Mouse (Mus musculus) midbrain, embryonic 13.5 days (tissue): Measurements from ENCODE around the gene Olfr1393. TPM values are rescaled to one million over a fixed set of nuclear protein-coding genes. Genes with fewer than 3 reads are reported as not detected.

Experiments
- ATAC-seq: fragments of 200-750 bp; cut with Nextera tagmentation; 2 replicates; pipeline ENCODE4 v1.8.0; 2017; ENCODE audit warnings: mild to moderate bottlenecking, moderate TSS enrichment, moderate library complexity
- H3K27ac ChIP-seq: fragments of 300-500 bp; sonication (generic); 2 replicates; pipeline ENCODE4 v1.5.1; 2015; ENCODE audit warnings: inconsistent platforms, mild to moderate bottlenecking, moderate library complexity
- H3K27me3 ChIP-seq: fragments of 300-500 bp; sonication (generic); 2 replicates; pipeline ENCODE4 v1.6.1; 2015; ENCODE audit warnings: mild to moderate bottlenecking, inconsistent platforms
- H3K36me3 ChIP-seq: fragments of 300-500 bp; sonication (generic); 2 replicates; pipeline ENCODE4 v1.6.1; 2015; ENCODE audit warnings: mild to moderate bottlenecking, inconsistent platforms
- H3K4me1 ChIP-seq: fragments of 300-500 bp; sonication (generic); replicated peaks from 2 replicates; pipeline ENCODE4 v1.6.1; 2015; ENCODE audit warnings: inconsistent platforms
- H3K4me2 ChIP-seq: fragments of 300-500 bp; sonication (generic); replicated peaks from 2 replicates; pipeline ENCODE4 v1.6.1; 2015; ENCODE audit warnings: moderate library complexity, mild to moderate bottlenecking, inconsistent platforms
- H3K4me3 ChIP-seq: fragments of 300-500 bp; sonication (generic); replicated peaks from 2 replicates; pipeline ENCODE4 v1.5.1; 2015; ENCODE audit warnings: mild to moderate bottlenecking, inconsistent platforms
- H3K9ac ChIP-seq: fragments of 300-500 bp; sonication (generic); replicated peaks from 2 replicates; pipeline ENCODE4 v1.6.1; 2015; ENCODE audit warnings: mild to moderate bottlenecking, inconsistent platforms
- H3K9me3 ChIP-seq: fragments of 300-500 bp; sonication (generic); 2 replicates; pipeline ENCODE4 v1.6.1; 2016; ENCODE audit warnings: mild to moderate bottlenecking, inconsistent platforms
- WGBS: fragments of 180-500 bp; shearing (Covaris S2); methylation state at CpG from one replicate; pipeline ENCODE4 v1.1.7; 2015; 5-methylcytosine and 5-hydroxymethylcytosine counted together
- polyA plus RNA-seq: library from polyadenylated mRNA; unstranded; fragments of >200 nt; fragmentation: Nextera tagmentation; extraction: Ambion mirVana; gene quantifications from 2 replicates; pipeline ENCODE4 v1.2.1, GENCODE M21; 2015

Gene Olfr1393
- polyA plus RNA-seq, 1 experiment from 2014 or later, result not detected

DNA sequence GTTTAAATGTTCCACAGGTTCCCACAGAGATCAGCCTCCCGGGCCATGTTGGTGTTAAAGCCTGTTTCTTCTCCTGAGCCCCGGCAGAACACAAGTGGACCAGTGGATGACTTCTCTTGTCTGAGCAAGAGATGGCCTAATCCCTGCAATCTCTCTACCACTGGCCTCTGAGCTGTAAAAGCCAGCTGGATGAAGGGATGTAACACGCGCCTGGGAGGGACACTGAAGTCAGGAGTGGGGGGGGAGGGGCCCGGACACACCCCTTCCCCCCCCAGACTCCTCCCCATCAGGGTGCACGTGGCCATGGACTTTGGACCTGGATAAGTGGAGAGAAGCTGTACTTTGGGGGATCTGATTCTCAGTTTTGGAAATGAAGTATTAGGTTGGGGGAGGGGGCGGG lies 32.9 kb upstream of the Olfr1393 start:
- Histone ChIP-seq H3K36me3 (no peaks in the 10 kb centered on the region), H3K4me1 (peaks cover 55% of the 10 kb centered on the region), H3K27me3 (no peaks in the 10 kb centered on the region), H3K9me3 (no peaks in the 10 kb centered on the region), H3K4me2 (peak overlapping the region; percentile 65), H3K4me3 (peak overlapping the region; percentile 67), H3K9ac (peak overlapping the region; percentile 81), H3K27ac (no peak overlapping the region)
- WGBS, result 14% methylated on average over 7 of the region's 7 CpGs
- ATAC-seq, result no peak

DNA sequence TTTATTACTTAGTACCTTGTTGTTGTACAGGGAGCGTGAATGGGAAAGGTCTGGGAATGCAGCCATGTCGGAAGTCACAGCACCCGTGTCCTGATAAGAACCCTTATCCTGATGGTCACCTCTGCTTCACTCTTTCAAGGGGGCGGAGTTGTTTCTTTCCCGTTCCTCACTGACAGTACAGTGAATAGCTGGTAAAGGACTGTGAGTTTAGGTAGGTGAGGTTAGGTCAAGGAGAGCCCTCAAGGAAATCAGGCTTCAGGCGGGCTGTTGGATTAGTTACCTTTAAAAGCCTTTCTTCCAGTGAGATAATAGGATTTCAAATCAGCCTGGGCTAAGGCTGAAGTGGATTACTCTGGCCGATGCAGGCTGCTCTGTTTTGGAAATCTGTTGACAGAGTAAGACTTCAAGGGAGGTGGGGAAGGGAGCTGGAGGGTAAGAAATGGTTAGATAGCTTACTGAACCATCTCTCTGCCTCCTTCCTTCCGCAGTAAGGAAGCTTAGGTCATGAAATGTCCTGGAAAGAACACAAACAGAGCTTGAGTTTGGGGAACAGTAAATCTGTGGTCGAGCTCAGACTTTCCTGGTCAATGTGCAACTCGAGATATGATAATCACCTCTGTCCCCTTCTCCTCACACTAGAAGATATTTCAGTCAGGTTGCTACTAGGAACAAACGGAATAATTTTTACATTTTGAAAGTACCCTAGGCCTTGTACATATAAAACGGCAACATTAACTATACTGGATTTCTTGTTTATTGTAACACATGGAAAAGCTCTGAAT lies 32.3 kb upstream of the Olfr1393 start:
- peak overlapping the region; percentile 81; the same call in 1 of the 2 replicates for H3K9ac ChIP-seq
- H3K27ac ChIP-seq, result no peak overlapping the region
- no peaks in the 10 kb centered on the region for H3K36me3 ChIP-seq
- no peak overlapping the region; the same call in 1 of the 2 replicates for H3K4me3 ChIP-seq
- H3K4me1 ChIP-seq, result peaks cover 61% of the 10 kb centered on the region
- no peaks in the 10 kb centered on the region for H3K9me3 ChIP-seq
- ATAC-seq, result no peak
- no peaks in the 10 kb centered on the region for H3K27me3 ChIP-seq
- peak overlapping the region; percentile 65 for H3K4me2 ChIP-seq
- WGBS, result 28% methylated on average over 12 of the region's 12 CpGs

DNA sequence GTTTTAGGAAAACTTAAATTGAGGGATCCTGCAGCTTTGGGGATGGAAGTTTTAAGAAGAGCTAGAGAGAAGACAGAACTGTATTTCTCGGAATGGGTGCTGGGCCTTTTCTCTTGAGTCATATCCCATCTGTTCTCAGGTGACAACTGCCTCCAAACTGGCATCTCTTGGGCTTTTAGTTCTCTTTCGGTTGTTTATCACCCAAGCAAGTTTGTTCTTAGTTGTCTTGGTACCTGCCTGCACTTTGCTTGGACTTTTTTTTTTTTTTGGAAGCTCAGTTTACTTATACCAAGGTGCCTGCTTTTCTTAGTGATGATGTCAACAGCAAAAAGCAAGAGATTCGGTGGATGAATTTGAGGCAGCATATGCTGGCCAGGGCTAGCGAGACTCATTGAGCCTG lies 31.6 kb upstream of the Olfr1393 start:
- 88% methylated on average over 4 of the region's 4 CpGs for WGBS
- H3K27me3 ChIP-seq, result no peaks in the 10 kb centered on the region
- H3K4me3 ChIP-seq, result no peak overlapping the region
- H3K9ac ChIP-seq, result 0 out of 2 replicates have a peak overlapping the region, but pooled peaks have one; percentile 23
- no peaks in the 10 kb centered on the region for H3K36me3 ChIP-seq
- no peaks in the 10 kb centered on the region for H3K9me3 ChIP-seq
- ATAC-seq, result no peak
- H3K4me2 ChIP-seq, result no peak overlapping the region
- peaks cover 68% of the 10 kb centered on the region for H3K4me1 ChIP-seq
- H3K27ac ChIP-seq, result no peak overlapping the region

DNA sequence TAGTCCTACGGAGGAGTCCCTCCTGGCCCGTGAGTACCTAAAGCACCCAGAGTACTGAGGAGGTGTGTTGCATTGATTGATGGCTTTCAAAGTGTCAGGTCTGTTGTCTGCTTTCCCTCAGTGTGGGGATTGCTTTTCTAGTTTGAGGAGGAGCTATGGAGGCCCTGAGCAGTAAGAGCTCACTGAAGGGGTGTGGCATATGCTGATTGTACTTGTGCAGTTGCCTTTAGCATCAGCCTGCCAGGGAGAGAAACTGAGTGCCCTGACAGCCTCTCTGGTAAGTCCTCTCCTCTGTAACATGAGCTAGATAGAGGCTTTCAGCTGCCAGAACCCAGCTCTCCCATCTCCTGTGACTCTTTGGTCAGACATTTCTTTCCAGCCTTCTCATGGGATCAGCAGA lies 30.8 kb upstream of the Olfr1393 start:
- peaks cover 73% of the 10 kb centered on the region for H3K4me1 ChIP-seq
- H3K9me3 ChIP-seq, result no peaks in the 10 kb centered on the region
- 83% methylated on average over 2 of the region's 2 CpGs for WGBS
- no peak for ATAC-seq
- H3K4me2 ChIP-seq, result no peak overlapping the region
- H3K27me3 ChIP-seq, result no peaks in the 10 kb centered on the region
- H3K9ac ChIP-seq, result 0 out of 2 replicates have a peak overlapping the region, but pooled peaks have one; percentile 23
- H3K4me3 ChIP-seq, result no peak overlapping the region
- no peaks in the 10 kb centered on the region for H3K36me3 ChIP-seq
- no peak overlapping the region for H3K27ac ChIP-seq

GRCm38 (mm10) chr11:49248226-49248973 lies 29.7 kb upstream of the Olfr1393 start:
- ATAC-seq, result no peak
- peaks cover 67% of the 10 kb centered on the region for H3K4me1 ChIP-seq

GRCm38 (mm10) chr11:49248974-49249700 lies 29.0 kb upstream of the Olfr1393 start:
- Histone ChIP-seq H3K9me3 (no peaks in the 10 kb centered on the region), H3K4me2 (no peak overlapping the region), H3K27ac (no peak overlapping the region), H3K36me3 (peaks cover 7% of the 10 kb centered on the region), H3K27me3 (no peaks in the 10 kb centered on the region), H3K4me3 (no peak overlapping the region), H3K9ac (no peak overlapping the region), H3K4me1 (peaks cover 66% of the 10 kb centered on the region)
- WGBS, result 58% methylated on average over 6 of the region's 6 CpGs
- no peak for ATAC-seq

More at GRCm38 (mm10) chr11:49248226-49248973, 29.7 kb upstream of the Olfr1393 start:
- H3K4me3 ChIP-seq, result no peak overlapping the region
- no peak overlapping the region for H3K27ac ChIP-seq
- no peak overlapping the region for H3K4me2 ChIP-seq
- H3K9ac ChIP-seq, result no peak overlapping the region
- H3K36me3 ChIP-seq, result no peaks in the 10 kb centered on the region
- H3K9me3 ChIP-seq, result no peaks in the 10 kb centered on the region
- whole genome bisulfite sequencing, result 59% methylated on average over 6 of the region's 6 CpGs
- no peaks in the 10 kb centered on the region for H3K27me3 ChIP-seq

DNA sequence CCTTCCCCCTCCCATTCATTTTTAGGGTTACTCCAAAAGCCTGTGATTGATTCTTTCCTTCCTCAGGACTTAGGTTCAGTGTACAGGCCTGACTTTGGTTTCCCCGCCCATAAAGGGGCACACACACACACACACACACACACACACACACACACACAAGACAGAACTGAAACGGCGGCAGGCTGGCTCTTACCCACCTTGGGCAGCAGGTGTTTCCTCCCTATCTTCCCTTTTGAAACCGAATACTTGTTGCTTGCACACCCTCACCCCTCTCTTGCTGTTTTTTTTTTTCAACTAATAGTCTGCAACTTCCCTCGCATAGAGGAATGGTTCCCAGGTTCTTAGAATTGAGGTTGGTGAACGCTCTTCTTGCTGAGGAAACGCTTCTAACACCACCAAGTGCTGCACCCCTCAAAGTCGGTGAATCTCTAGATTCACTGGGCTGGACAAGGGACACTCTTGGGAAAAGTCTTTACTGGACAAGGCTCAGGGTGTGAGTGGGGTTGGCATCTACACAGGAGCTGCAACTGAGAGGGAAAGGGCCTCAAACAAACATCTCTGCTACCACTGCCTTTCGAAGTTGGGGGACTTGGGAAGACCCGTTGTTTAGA lies 28.2 kb upstream of the Olfr1393 start:
- peak overlapping the region; percentile 85 for H3K4me2 ChIP-seq
- no peaks in the 10 kb centered on the region for H3K27me3 ChIP-seq
- H3K4me1 ChIP-seq, result peaks cover 61% of the 10 kb centered on the region
- H3K4me3 ChIP-seq, result peak overlapping the region; percentile 59
- peak overlapping the region; percentile 62 for H3K27ac ChIP-seq
- ATAC-seq, result no peak
- 29% methylated on average over 10 of the region's 10 CpGs for WGBS
- H3K9me3 ChIP-seq, result no peaks in the 10 kb centered on the region
- peak overlapping the region; percentile 84 for H3K9ac ChIP-seq
- H3K36me3 ChIP-seq, result peaks cover 14% of the 10 kb centered on the region

DNA sequence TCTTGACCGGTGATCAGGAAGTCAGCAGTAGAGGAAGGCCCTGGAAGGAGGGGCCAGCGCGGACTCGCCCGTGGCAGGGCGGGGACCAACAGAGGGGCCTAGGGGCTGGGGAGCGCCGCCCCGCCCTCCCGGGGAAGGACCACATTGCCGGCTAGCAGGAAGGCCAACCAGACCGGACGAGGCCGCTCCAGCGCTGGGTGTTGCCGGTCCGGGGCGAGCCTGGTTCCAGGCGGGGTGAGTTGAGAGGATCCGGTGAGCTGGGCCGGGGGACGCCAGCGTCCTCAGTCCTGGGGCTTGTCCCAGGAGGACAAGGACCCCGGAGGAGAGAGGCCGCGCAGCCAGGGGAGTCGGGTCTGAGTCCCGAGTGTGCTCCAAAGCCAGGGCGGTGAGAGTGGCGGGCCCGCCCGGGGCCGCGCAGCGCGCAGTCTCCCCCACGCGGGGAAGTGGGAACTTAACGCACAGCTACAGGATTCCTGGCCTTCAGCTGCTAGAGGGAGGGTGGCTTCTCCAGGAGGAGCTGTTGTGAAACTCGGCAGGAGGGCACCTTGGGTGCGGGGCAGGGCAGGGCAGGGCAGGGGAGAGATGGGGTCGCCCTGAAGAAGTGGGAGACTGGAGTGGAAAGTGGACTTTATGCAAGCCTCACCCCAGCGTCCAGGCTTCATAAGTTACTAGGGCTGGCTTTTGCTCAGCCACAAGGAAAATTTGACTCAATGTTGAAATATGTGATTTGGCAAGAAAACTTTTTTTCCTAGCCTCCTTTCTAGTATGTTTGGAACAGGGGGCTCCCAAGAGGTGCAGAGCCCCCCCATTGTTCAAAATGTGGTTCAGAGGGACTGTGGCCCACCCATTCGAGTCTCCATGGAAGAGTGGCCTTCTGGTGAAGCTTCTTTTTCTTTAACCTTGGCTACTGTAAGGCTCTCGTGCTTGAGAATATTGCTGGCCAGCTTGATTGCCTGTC lies 27.4 kb upstream of the Olfr1393 start:
- Histone ChIP-seq H3K9me3 (no peaks in the 10 kb centered on the region), H3K4me1 (peaks cover 53% of the 10 kb centered on the region)
- WGBS, result 3% methylated on average over 44 of the region's 45 CpGs

DNA sequence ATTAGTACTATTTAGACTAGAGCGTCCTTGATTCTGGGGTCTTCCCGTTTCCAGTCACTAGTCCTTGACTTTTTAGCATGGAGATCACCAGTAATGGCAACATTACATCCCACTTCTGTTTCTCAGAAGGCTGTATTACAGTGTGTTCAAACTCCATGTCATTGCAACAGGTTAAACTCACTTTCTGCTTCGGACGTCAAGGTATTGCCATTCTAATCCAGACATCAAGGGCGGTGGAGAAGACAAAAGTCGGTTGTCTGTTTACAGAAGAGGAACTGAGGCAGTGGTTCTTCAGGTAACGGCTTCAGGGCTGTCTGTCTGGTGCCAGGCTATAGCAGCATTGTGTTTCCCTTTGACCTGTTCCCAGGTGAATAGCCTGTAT lies 26.7 kb upstream of the Olfr1393 start:
- ATAC-seq, result no peak
- Histone ChIP-seq H3K4me3 (peak overlapping the region; percentile 59), H3K4me2 (peak overlapping the region; percentile 85), H3K27me3 (no peaks in the 10 kb centered on the region), H3K36me3 (peaks cover 16% of the 10 kb centered on the region), H3K27ac (no peak overlapping the region), H3K9me3 (no peaks in the 10 kb centered on the region), H3K9ac (peak overlapping the region; percentile 84; the same call in 1 of the 2 replicates), H3K4me1 (peaks cover 47% of the 10 kb centered on the region)
- WGBS, result 80% methylated on average over 7 of the region's 7 CpGs

More for the DNA sequence above, 27.4 kb upstream of the Olfr1393 start:
- peak; percentile 92 for ATAC-seq
- Histone ChIP-seq H3K4me3 (peak overlapping the region; percentile 59), H3K27me3 (no peaks in the 10 kb centered on the region), H3K4me2 (peak overlapping the region; percentile 85), H3K27ac (peak overlapping the region; percentile 62), H3K9ac (peak overlapping the region; percentile 84), H3K36me3 (peaks cover 16% of the 10 kb centered on the region)

GRCm38 (mm10) chr11:49252048-49252447 lies 26.1 kb upstream of the Olfr1393 start:
- peaks cover 40% of the 10 kb centered on the region for H3K4me1 ChIP-seq
- no peaks in the 10 kb centered on the region for H3K9me3 ChIP-seq
- H3K27me3 ChIP-seq, result no peaks in the 10 kb centered on the region
- 94% methylated on average over 5 of the region's 5 CpGs for WGBS
- H3K4me3 ChIP-seq, result no peak overlapping the region
- no peak overlapping the region for H3K4me2 ChIP-seq
- H3K9ac ChIP-seq, result no peak overlapping the region
- no peak for ATAC-seq
- peaks cover 16% of the 10 kb centered on the region for H3K36me3 ChIP-seq
- H3K27ac ChIP-seq, result no peak overlapping the region

GRCm38 (mm10) chr11:49253035-49253434 lies 25.1 kb upstream of the Olfr1393 start:
- no peak overlapping the region for H3K4me3 ChIP-seq
- no peaks in the 10 kb centered on the region for H3K27me3 ChIP-seq
- H3K9ac ChIP-seq, result no peak overlapping the region
- 93% methylated on average over 6 of the region's 6 CpGs for WGBS
- H3K4me2 ChIP-seq, result no peak overlapping the region
- peaks cover 35% of the 10 kb centered on the region for H3K4me1 ChIP-seq
- peaks cover 16% of the 10 kb centered on the region for H3K36me3 ChIP-seq
- H3K27ac ChIP-seq, result no peak overlapping the region
- no peak for ATAC-seq
- no peaks in the 10 kb centered on the region for H3K9me3 ChIP-seq
